Mouse (Mus musculus): Measurements from ENCODE around the gene Hmmr. TPM values are rescaled to one million over a fixed set of nuclear protein-coding genes. Genes with fewer than 3 reads are reported as not detected.
A peak's percentile ranks its signal among the peaks of the same experiment; 100 is the strongest.
"Not testable (repeated sequence)": the region's sequence is repeated elsewhere in the genome, so short reads cannot be mapped to it uniquely, and the experiment has no call there.

The Hmmr gene
- total RNA-seq, 2 experiments from 2014 or later = 0.30 to 0.38 TPM

GRCm38 (mm10) chr11:40713858-40714257, 19.4 kb downstream of the Hmmr start:
- intact Hi-C loops (cut with DNase I) = no loop called here
- no peak for DNase-seq

- DNase-seq; intact Hi-C loops (cut with DNase I): not testable (repeated sequence)
These were observed 23.3 kb downstream of the Hmmr start for GRCm38 (mm10) chr11:40709899-40710298.

- no peak for DNase-seq
- intact Hi-C loops (cut with DNase I) = no loop called here
These were observed 38.1 kb downstream of the Hmmr start, which contains the start of gene Mat2b for GRCm38 (mm10) chr11:40695103-40695502. Gene Mat2b, minus strand, starts transcription at chr11:40695203.

GRCm38 (mm10) chr11:40694311-40695087, 38.7 kb downstream of the Hmmr start:
- DNase-seq = peak; percentile 28 to 51
- intact Hi-C loops (cut with DNase I) = loop anchor here (5.0 kb wide), 2 partner anchors 38 to 58 kb away; partner anchors contain the start of genes Hmmr and Nudcd2

- intact Hi-C loops (cut with DNase I) = loop anchor here (5.0 kb wide), 2 partner anchors 39 to 59 kb away; partner anchors contain the start of genes Hmmr and Nudcd2
These were observed 39.8 kb downstream of the Hmmr start for GRCm38 (mm10) chr11:40693366-40693951.

GRCm38 (mm10) chr11:40692511-40693365, 40.5 kb downstream of the Hmmr start:
- DNase-seq = peak; percentile 87 to 94
- intact Hi-C loops (cut with DNase I) = loop anchor here (5.0 kb wide), 2 partner anchors 40 to 60 kb away; partner anchors contain the start of genes Hmmr and Nudcd2

More at GRCm38 (mm10) chr11:40693366-40693951, 39.8 kb downstream of the Hmmr start:
- peak; percentile 70 to 71 for DNase-seq

- peak in 1 of 2 experiments; percentile 8 for DNase-seq
- intact Hi-C loops (cut with DNase I) = loop anchor here (5.0 kb wide), 2 partner anchors 40 to 60 kb away; partner anchors contain the start of genes Hmmr and Nudcd2
These were observed 41.1 kb downstream of the Hmmr start for GRCm38 (mm10) chr11:40692101-40692509.

- intact Hi-C loops (cut with DNase I) = loop anchor here (5.0 kb wide), 2 partner anchors 42 to 62 kb away; partner anchors contain the start of genes Hmmr and Nudcd2
- DNase-seq = no peak
These were observed 42.6 kb downstream of the Hmmr start for GRCm38 (mm10) chr11:40690444-40691127.

- DNase-seq = no peak
- intact Hi-C loops (cut with DNase I) = no loop called here
These were observed 49.9 kb downstream of the Hmmr start for GRCm38 (mm10) chr11:40683295-40683694.

GRCm38 (mm10) chr11:40682456-40682855, 50.8 kb downstream of the Hmmr start:
- DNase-seq = no peak
- intact Hi-C loops (cut with DNase I) = no loop called here

GRCm38 (mm10) chr11:40677169-40677568, 56.1 kb downstream of the Hmmr start:
- DNase-seq = no peak
- intact Hi-C loops (cut with DNase I) = no loop called here

GRCm38 (mm10) chr11:40675014-40675730, 58.0 kb downstream of the Hmmr start:
- DNase-seq = no peak
- intact Hi-C loops (cut with DNase I) = no loop called here

Other genes with a start within 250 kb of the Hmmr start
- 10 to 100 TPM; 59.1 to 60.7 TPM for gene Mat2b, start 38.2 kb downstream of the Hmmr start, total RNA-seq (2021)
- 10 to 100 TPM in 1 of 2 experiments, 1 to 10 TPM in 1; 8.3 to 13.7 TPM for gene Nudcd2, start 245 bp upstream of the Hmmr start, total RNA-seq (2021)
- gene Ccng1, start 21.9 kb upstream of the Hmmr start, total RNA-seq (2021) = 100 to 1,000 TPM; 662 to 671 TPM